Mouse (Mus musculus): ENCODE data around the gene Faah. TPM values are rescaled to one million over a fixed set of nuclear protein-coding genes. Genes with fewer than 3 reads are reported as not detected.

Gene Faah
- polyA plus RNA-seq, 1 experiment = 31.3 TPM

- H3K27me3 ChIP-seq (ENCODE audit: control insufficient read depth, insufficient read depth, low read length) = peaks cover 40% of the 10 kb centered on the region
These were observed 79.2 kb downstream of the Faah start for GRCm38 (mm10) chr4:115938276-115939160.

GRCm38 (mm10) chr4:115937061-115937976, 80.4 kb downstream of the Faah start:
- no peak for DNase-seq (ENCODE audit: low read depth in 1 of 2, low spot score in 2 of 2)
- H3K27ac ChIP-seq (ENCODE audit: insufficient read depth, low read length) = no peak overlapping the region
- no peak overlapping the region for H3K4me3 ChIP-seq (ENCODE audit: extremely low read depth, insufficient read depth, insufficient read length)
- no peaks in the 10 kb centered on the region for H3K36me3 ChIP-seq (ENCODE audit: control insufficient read depth, insufficient read depth, low read length)
- TF ChIP-seq POLR2A (IDR thresholded peaks at IDR 0.05; ENCODE audit: low read depth, low read length) = no peak
- no peak for TF ChIP-seq CTCF (IDR thresholded peaks at IDR 0.05; ENCODE audit: extremely low read depth, insufficient read depth, insufficient read length, insufficient replicate concordance)
- H3K4me1 ChIP-seq (ENCODE audit: control insufficient read depth, insufficient read depth, insufficient read length) = peaks cover 2% of the 10 kb centered on the region; the same call in 1 of the 2 replicates
- H3K27me3 ChIP-seq (ENCODE audit: control insufficient read depth, insufficient read depth, low read length) = peaks cover 38% of the 10 kb centered on the region
- WGBS = 7% methylated on average over 19 of the region's 19 CpGs

More at GRCm38 (mm10) chr4:115938276-115939160, 79.2 kb downstream of the Faah start:
- no peak for TF ChIP-seq POLR2A (IDR thresholded peaks at IDR 0.05; ENCODE audit: low read depth, low read length)
- TF ChIP-seq CTCF (IDR thresholded peaks at IDR 0.05; ENCODE audit: extremely low read depth, insufficient read depth, insufficient read length, insufficient replicate concordance) = no peak
- Histone ChIP-seq H3K27ac (ENCODE audit: insufficient read depth, low read length) (no peak overlapping the region), H3K4me1 (ENCODE audit: control insufficient read depth, insufficient read depth, insufficient read length) (peaks cover 2% of the 10 kb centered on the region; the same call in 1 of the 2 replicates), H3K4me3 (ENCODE audit: extremely low read depth, insufficient read depth, insufficient read length) (no peak overlapping the region), H3K36me3 (ENCODE audit: control insufficient read depth, insufficient read depth, low read length) (no peaks in the 10 kb centered on the region)
- DNase-seq (ENCODE audit: low read depth in 1 of 2, low spot score in 2 of 2) = no peak
- 13% methylated on average over 37 of the region's 37 CpGs for WGBS

GRCm38 (mm10) chr4:115936646-115937045, 81.1 kb downstream of the Faah start:
- no peak for TF ChIP-seq POLR2A (IDR thresholded peaks at IDR 0.05; ENCODE audit: low read depth, low read length)
- no peak for TF ChIP-seq CTCF (IDR thresholded peaks at IDR 0.05; ENCODE audit: extremely low read depth, insufficient read depth, insufficient read length, insufficient replicate concordance)
- 6% methylated on average over 20 of the region's 20 CpGs for WGBS
- no peak for DNase-seq (ENCODE audit: low read depth in 1 of 2, low spot score in 2 of 2)
- Histone ChIP-seq H3K4me1 (ENCODE audit: control insufficient read depth, insufficient read depth, insufficient read length) (peaks cover 2% of the 10 kb centered on the region; the same call in 1 of the 2 replicates), H3K27ac (ENCODE audit: insufficient read depth, low read length) (no peak overlapping the region), H3K27me3 (ENCODE audit: control insufficient read depth, insufficient read depth, low read length) (peaks cover 38% of the 10 kb centered on the region), H3K36me3 (ENCODE audit: control insufficient read depth, insufficient read depth, low read length) (no peaks in the 10 kb centered on the region), H3K4me3 (ENCODE audit: extremely low read depth, insufficient read depth, insufficient read length) (no peak overlapping the region)

- no peak for TF ChIP-seq CTCF (IDR thresholded peaks at IDR 0.05; ENCODE audit: extremely low read depth, insufficient read depth, insufficient read length, insufficient replicate concordance)
- TF ChIP-seq POLR2A (IDR thresholded peaks at IDR 0.05; ENCODE audit: low read depth, low read length) = no peak
- Histone ChIP-seq H3K27ac (ENCODE audit: insufficient read depth, low read length) (no peak overlapping the region), H3K36me3 (ENCODE audit: control insufficient read depth, insufficient read depth, low read length) (no peaks in the 10 kb centered on the region), H3K4me1 (ENCODE audit: control insufficient read depth, insufficient read depth, insufficient read length) (peaks cover 2% of the 10 kb centered on the region; the same call in 1 of the 2 replicates), H3K27me3 (ENCODE audit: control insufficient read depth, insufficient read depth, low read length) (peaks cover 34% of the 10 kb centered on the region), H3K4me3 (ENCODE audit: extremely low read depth, insufficient read depth, insufficient read length) (no peak overlapping the region)
- 3% methylated on average over 36 of the region's 36 CpGs for WGBS
- no peak for DNase-seq (ENCODE audit: low read depth in 1 of 2, low spot score in 2 of 2)
These were observed 81.7 kb downstream of the Faah start for GRCm38 (mm10) chr4:115935835-115936581.

GRCm38 (mm10) chr4:115931556-115932088, 86.1 kb downstream of the Faah start:
- H3K27ac ChIP-seq (ENCODE audit: insufficient read depth, low read length) = no peak overlapping the region
- TF ChIP-seq CTCF (IDR thresholded peaks at IDR 0.05; ENCODE audit: extremely low read depth, insufficient read depth, insufficient read length, insufficient replicate concordance) (no peak), POLR2A (IDR thresholded peaks at IDR 0.05; ENCODE audit: low read depth, low read length) (no peak)
- H3K27me3 ChIP-seq (ENCODE audit: control insufficient read depth, insufficient read depth, low read length) = peaks cover 5% of the 10 kb centered on the region
- H3K4me1 ChIP-seq (ENCODE audit: control insufficient read depth, insufficient read depth, insufficient read length) = no peaks in the 10 kb centered on the region; the same call in 1 of the 2 replicates
- 65% methylated on average over 13 of the region's 13 CpGs for WGBS
- no peak overlapping the region for H3K4me3 ChIP-seq (ENCODE audit: extremely low read depth, insufficient read depth, insufficient read length)
- DNase-seq (ENCODE audit: low read depth in 1 of 2, low spot score in 2 of 2) = no peak
- H3K36me3 ChIP-seq (ENCODE audit: control insufficient read depth, insufficient read depth, low read length) = no peaks in the 10 kb centered on the region

- H3K36me3 ChIP-seq (ENCODE audit: control insufficient read depth, insufficient read depth, low read length) = no peaks in the 10 kb centered on the region
- no peaks in the 10 kb centered on the region for H3K27me3 ChIP-seq (ENCODE audit: control insufficient read depth, insufficient read depth, low read length)
- WGBS = 52% methylated on average over 7 of the region's 7 CpGs
- no peaks in the 10 kb centered on the region for H3K4me1 ChIP-seq (ENCODE audit: control insufficient read depth, insufficient read depth, insufficient read length)
- H3K4me3 ChIP-seq (ENCODE audit: extremely low read depth, insufficient read depth, insufficient read length) = no peak overlapping the region
- DNase-seq (ENCODE audit: low read depth in 1 of 2, low spot score in 2 of 2) = no peak
- no peak for TF ChIP-seq POLR2A (IDR thresholded peaks at IDR 0.05; ENCODE audit: low read depth, low read length)
- no peak for TF ChIP-seq CTCF (IDR thresholded peaks at IDR 0.05; ENCODE audit: extremely low read depth, insufficient read depth, insufficient read length, insufficient replicate concordance)
- H3K27ac ChIP-seq (ENCODE audit: insufficient read depth, low read length) = no peak overlapping the region
These were observed 90.1 kb downstream of the Faah start for GRCm38 (mm10) chr4:115927637-115928036.

Data from spleen, adult 2 months (tissue).